Mouse (Mus musculus): ENCODE results near the gene Cyth4. TPM values are rescaled to one million over a fixed set of nuclear protein-coding genes. Genes with fewer than 3 reads are reported as not detected.

The Cyth4 gene
- polyA plus RNA-seq (2016; fragmentation: Nextera tagmentation; extraction: Ambion mirVana): 5.1 TPM in 2 replicates

DNA sequence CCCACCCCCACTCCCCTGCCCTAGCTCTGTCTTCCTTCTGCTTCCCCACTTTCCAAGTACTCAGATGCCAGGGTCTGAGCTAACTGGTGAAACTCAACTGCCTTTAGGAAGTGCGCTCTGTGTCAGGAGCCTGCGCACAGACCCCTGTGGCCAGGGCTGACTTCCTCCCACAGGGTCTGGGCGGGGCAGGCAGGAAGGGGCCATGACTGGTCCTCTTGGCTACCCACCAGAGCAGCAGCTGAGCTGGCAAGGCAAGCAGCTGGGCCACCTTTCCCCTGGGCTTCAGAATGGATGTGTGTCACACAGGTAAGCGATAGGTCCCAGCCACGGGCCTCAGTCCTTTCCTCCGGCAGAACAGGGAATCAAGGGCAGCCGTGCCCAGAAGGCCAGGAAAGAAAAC lies at the start of gene Cyth4:
Cyth4 (plus strand) TSS at position 134 of the 400 bp plus-strand sequence.
- no peaks in the 10 kb centered on the region for H3K36me3 ChIP-seq
- no peak within 1 kb of the TSS for H3K4me3 ChIP-seq (replicated peaks)
- 85% methylated on average over 7 of the region's 7 CpGs for WGBS
- H3K27me3 ChIP-seq: no peaks in the 10 kb centered on the region; the same call in 1 of the 2 replicates
- no peak within 1 kb of the TSS for H3K9ac ChIP-seq (replicated peaks)
- no peak within 1 kb of the TSS for H3K4me2 ChIP-seq
- no peak for ATAC-seq (ENCODE audit: insufficient number of reproducible peaks, insufficient read depth, low FRiP score, low TSS enrichment, low read depth)
- no peaks in the 10 kb centered on the region for H3K9me3 ChIP-seq
- H3K27ac ChIP-seq: no peak within 1 kb of the TSS
- H3K4me1 ChIP-seq (replicated peaks): no peaks in the 10 kb centered on the region

DNA sequence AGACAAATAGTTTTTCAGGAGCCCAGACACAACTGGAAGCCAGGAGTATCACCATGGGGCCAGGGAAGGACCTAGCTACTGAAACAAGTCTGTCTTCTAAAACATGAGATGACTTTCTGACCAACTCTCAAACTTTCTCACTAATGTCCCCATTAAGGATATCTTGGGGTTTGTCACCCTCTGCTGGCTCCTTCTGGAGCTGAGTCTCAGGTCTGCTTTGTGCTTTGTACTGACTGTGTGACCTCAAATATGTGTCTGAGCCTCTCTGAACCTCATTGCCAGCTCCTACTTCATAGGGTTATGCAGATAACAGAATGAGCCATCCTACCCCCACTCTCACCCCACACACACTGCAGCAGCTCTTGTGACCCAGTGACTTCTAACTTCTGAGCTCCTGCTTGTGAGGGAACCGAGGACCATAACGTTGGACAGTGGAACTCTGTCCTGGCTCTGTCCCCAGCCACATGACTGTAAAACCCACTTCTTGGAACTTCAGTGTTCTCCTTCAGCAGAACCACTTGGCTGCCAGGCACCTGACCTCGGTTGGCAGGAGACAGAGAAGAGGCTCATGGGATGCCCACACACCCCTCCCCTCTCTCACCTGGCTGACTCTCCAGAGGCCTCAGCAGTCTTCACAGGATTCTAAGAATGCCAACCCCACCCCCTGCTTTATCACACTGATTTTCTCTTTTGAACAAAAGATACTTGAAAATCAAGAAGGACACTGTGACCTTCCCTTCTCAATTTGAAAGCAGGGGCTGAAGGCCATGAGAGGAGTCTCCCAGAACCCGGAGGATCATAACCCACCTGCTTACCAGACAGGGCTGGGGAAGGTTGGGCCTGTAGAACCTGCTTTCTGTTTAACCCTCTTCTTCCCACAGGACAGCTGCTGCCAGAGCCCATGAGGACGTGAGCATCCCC lies 49.2 kb upstream of the Cyth4 start:
- Histone ChIP-seq H3K27ac (no peak overlapping the region), H3K9me3 (peaks cover 12% of the 10 kb centered on the region), H3K9ac (replicated peaks) (no peak overlapping the region), H3K27me3 (peaks cover 29% of the 10 kb centered on the region), H3K4me3 (replicated peaks) (no peak overlapping the region), H3K4me2 (no peak overlapping the region), H3K4me1 (replicated peaks) (peaks cover 12% of the 10 kb centered on the region), H3K36me3 (no peaks in the 10 kb centered on the region)
- 44% methylated on average over 5 of the region's 5 CpGs for WGBS
- ATAC-seq (ENCODE audit: insufficient number of reproducible peaks, insufficient read depth, low FRiP score, low TSS enrichment, low read depth): no peak

DNA sequence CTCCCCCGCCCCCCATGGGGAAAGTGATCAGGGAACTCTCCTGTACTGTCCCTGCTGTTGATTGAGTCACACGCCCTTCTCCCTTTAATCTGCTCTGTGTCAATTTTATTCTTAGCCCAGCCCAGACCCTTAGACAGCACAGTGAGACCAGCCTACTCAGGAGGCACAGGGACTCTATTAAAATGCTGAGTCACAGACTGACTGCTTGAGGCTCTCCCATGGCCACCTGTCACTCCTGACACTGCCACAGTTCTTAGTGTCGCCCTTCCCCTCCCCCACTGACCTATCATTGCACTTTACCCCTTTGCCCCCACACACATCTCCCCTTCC lies 48.5 kb upstream of the Cyth4 start:
- Histone ChIP-seq H3K4me3 (replicated peaks) (no peak overlapping the region), H3K27ac (no peak overlapping the region), H3K9me3 (peaks cover 15% of the 10 kb centered on the region), H3K4me1 (replicated peaks) (peaks cover 9% of the 10 kb centered on the region), H3K4me2 (no peak overlapping the region), H3K36me3 (no peaks in the 10 kb centered on the region), H3K9ac (replicated peaks) (no peak overlapping the region), H3K27me3 (peaks cover 23% of the 10 kb centered on the region)
- 28% methylated on average over 3 of the region's 3 CpGs for WGBS
- no peak for ATAC-seq (ENCODE audit: insufficient number of reproducible peaks, insufficient read depth, low FRiP score, low TSS enrichment, low read depth)

DNA sequence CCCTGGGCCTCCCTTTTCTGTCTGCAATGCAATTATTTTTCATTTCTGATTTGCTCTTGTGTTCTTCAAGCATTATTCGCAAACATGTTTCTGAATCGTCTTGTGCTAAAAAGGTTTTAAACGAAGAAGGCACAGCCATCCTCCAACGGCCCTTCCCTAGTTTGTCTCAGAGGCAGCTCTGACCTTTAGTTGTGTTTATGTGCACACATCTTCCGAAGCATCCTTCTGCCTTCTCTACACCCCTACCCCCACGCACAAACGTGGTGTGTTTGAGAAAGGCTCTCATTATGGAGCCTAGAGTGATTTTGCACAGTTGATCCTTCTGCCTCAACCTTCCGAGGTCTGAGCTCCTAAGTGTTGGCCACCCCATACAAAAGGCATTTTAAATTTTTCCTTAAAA lies 48.1 kb upstream of the Cyth4 start:
- 75% methylated on average over 8 of the region's 8 CpGs for WGBS
- Histone ChIP-seq H3K4me1 (replicated peaks) (peaks cover 9% of the 10 kb centered on the region), H3K36me3 (no peaks in the 10 kb centered on the region), H3K9me3 (peaks cover 15% of the 10 kb centered on the region), H3K4me2 (no peak overlapping the region), H3K27me3 (peaks cover 19% of the 10 kb centered on the region), H3K4me3 (replicated peaks) (no peak overlapping the region), H3K9ac (replicated peaks) (no peak overlapping the region), H3K27ac (no peak overlapping the region)
- ATAC-seq (ENCODE audit: insufficient number of reproducible peaks, insufficient read depth, low FRiP score, low TSS enrichment, low read depth): no peak

DNA sequence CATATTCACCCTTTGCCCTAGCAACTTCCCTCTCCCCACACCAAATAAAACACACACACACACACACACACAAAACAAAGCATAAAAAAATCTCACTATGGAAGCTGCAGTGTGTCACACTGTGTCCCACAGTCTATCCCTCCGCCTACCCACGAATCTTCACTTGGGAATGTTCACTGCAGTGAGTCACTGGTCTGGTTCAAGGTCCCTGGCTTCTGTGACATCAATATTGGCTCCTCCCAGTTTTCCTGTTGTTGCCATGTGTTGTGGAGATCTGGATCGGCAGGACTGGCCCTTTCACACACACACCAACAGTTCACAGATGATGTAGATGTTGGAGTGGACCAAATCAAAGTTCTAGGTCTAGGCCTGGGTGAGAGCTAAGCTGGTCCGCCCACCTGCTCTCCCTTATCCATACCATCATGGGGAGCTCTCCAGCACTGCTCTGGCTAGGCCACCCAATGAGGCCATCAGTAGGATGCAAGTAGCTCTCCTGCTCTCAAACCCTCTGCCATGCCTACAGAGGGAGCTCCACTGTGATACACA lies 47.6 kb upstream of the Cyth4 start:
- no peak overlapping the region for H3K9ac ChIP-seq (replicated peaks)
- peaks cover 15% of the 10 kb centered on the region for H3K9me3 ChIP-seq
- H3K4me3 ChIP-seq (replicated peaks): no peak overlapping the region
- WGBS: 79% methylated on average over 4 of the region's 4 CpGs
- H3K27ac ChIP-seq: no peak overlapping the region
- H3K4me2 ChIP-seq: no peak overlapping the region
- H3K27me3 ChIP-seq: peaks cover 14% of the 10 kb centered on the region
- no peak for ATAC-seq (ENCODE audit: insufficient number of reproducible peaks, insufficient read depth, low FRiP score, low TSS enrichment, low read depth)
- H3K36me3 ChIP-seq: no peaks in the 10 kb centered on the region
- H3K4me1 ChIP-seq (replicated peaks): peaks cover 8% of the 10 kb centered on the region

DNA sequence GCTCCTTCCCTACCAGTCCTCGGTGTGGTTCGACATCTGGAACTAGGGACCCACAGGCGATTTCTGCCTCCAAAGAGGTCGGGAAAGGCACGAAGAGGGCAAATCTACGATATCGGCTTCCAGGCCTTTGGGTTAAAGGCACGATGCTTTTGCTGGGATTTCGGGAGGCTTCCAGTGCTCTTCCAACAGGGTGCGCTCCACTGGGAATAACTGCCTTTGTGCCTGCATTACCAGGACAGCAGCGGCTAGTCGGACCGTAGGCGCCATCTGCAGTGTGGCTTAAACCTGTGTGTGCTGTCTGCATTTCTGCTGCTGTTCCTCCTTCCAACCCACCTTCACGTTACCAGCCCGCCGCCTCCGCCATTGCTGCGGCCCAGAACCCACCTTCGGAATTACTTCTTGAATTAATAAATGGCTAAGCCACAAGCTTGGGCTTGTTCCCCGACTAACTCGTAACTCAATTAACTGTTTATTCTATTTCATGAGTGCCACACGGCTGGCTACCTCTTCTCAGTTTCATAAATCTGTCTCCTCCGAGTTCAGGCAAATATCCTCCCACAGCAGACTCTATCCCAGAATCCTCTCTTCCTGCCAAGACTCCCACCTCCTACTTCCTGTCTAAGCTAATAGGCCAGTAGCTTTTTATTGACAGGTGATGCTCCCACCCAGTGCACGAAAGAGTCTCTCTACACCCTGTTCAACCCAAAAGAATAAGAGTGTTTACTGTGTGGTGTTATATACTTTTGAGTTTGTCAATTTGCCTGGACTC lies 42.1 kb upstream of the Cyth4 start:
- H3K4me1 ChIP-seq (replicated peaks): no peaks in the 10 kb centered on the region
- 62% methylated on average over 25 of the region's 25 CpGs for WGBS
- no peaks in the 10 kb centered on the region for H3K36me3 ChIP-seq
- peak overlapping the region; percentile 3; the same call in 1 of the 2 replicates for H3K4me3 ChIP-seq (replicated peaks)
- no peak for ATAC-seq (ENCODE audit: insufficient number of reproducible peaks, insufficient read depth, low FRiP score, low TSS enrichment, low read depth)
- no peak overlapping the region for H3K27ac ChIP-seq
- H3K9me3 ChIP-seq: peaks cover 15% of the 10 kb centered on the region
- no peaks in the 10 kb centered on the region for H3K27me3 ChIP-seq
- peak overlapping the region; percentile 23 for H3K4me2 ChIP-seq
- H3K9ac ChIP-seq (replicated peaks): no peak overlapping the region

DNA sequence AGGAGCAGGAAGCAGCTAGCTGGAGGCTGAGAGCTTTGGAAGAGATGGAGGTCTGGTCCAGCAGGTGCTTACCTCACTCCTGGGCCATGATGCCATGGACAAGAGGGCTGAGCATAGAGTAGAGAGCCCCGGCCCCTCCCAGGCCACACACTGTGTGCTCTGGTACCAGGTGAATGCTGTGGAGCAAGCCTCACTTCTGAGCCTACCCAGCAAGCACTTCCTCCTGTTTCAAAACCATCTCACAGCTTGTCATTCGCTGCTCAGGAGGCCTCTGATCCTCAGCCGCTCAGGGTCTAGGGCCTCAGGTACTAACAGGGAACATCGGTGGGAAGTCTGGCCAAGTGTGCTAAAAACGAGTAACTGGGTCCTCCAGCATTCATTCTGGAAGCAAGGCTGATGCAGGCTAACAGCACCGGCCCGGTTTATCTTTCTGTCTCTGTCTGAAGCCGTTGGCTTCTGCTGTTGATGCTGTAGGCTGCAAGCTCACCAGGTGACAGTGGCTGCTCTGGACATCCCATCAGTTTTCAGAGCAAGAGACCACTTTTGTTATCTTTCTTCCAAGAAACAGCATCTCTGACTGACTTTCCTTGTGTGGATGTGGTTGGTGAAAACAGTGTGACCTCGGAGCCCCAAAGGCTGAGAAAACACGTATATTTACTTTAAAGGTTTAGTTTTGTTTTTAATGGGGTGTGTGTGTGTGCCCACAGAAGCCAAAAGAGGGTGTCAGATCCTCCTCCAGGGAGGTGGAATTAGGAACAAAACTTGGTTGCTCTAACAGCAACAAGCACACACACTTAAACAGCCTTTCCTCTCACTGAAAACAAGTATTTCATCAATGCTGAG lies 38.9 kb upstream of the Cyth4 start:
- no peak for ATAC-seq (ENCODE audit: insufficient number of reproducible peaks, insufficient read depth, low FRiP score, low TSS enrichment, low read depth)
- H3K27me3 ChIP-seq: no peaks in the 10 kb centered on the region
- no peaks in the 10 kb centered on the region for H3K4me1 ChIP-seq (replicated peaks)
- H3K4me3 ChIP-seq (replicated peaks): no peak overlapping the region
- peaks cover under 1% of the 10 kb centered on the region; the same call in 1 of the 2 replicates for H3K9me3 ChIP-seq
- 63% methylated on average over 10 of the region's 10 CpGs for WGBS
- H3K27ac ChIP-seq: no peak overlapping the region
- no peak overlapping the region for H3K9ac ChIP-seq (replicated peaks)
- H3K36me3 ChIP-seq: no peaks in the 10 kb centered on the region
- H3K4me2 ChIP-seq: no peak overlapping the region

DNA sequence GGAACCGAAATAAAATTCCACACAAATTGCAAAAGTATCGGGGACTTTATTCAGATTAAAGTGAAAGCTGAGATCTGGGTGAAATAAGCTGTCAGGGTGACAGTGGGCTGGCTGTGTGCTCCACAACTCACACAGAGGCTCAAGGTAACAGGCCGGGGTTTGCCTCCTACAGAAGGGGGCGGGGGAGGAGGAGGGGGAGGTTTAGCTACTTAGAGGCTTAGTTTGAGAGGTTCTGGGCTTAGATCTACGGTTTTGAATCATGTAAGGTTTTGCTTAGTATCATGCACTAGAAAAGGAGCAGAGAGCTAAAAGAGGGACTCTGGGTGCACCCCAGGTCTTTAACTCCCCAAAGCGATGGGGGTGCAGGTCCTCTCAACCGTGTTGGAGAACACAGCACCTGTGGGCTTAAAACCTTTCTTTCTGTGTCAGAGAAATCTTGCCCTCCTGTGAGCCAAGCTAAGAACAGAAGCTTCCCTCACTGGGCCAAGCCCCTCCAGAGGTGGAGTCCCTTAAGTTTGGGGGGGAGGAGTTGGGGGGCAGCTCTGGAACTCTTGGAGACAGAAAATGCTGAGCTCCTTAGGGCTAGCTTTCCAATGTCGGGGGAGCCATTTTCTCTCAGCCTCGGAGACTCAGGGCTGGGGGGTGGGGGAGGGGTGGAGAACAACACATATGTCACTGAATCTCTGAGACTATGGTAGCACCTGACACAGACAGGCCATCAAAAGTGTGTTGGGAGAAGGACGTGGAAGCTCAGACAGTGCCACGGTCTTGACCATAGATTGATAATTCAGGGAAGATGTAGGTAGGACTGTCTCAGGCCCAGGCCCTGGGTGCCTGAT lies 37.5 kb upstream of the Cyth4 start:
- H3K9ac ChIP-seq (replicated peaks): no peak overlapping the region
- no peaks in the 10 kb centered on the region for H3K9me3 ChIP-seq
- no peak overlapping the region for H3K4me2 ChIP-seq
- H3K4me3 ChIP-seq (replicated peaks): no peak overlapping the region
- no peaks in the 10 kb centered on the region for H3K4me1 ChIP-seq (replicated peaks)
- 58% methylated on average over 11 of the region's 11 CpGs for WGBS
- H3K36me3 ChIP-seq: no peaks in the 10 kb centered on the region
- H3K27me3 ChIP-seq: no peaks in the 10 kb centered on the region
- no peak for ATAC-seq (ENCODE audit: insufficient number of reproducible peaks, insufficient read depth, low FRiP score, low TSS enrichment, low read depth)
- no peak overlapping the region for H3K27ac ChIP-seq

DNA sequence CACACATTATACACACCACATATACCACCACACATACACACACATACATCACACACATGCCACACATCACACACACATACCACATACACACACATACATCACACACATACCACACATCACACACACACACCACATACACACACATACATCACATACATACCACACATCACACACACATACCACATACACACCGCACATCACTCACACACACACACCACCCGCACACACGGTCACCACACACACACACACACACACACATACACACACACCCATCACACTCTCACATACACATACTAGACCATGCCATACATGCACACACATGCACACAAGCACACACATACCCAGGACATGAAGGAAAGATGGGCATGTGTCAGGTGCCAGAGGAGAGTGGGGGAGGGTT lies 33.5 kb upstream of the Cyth4 start:
- no peaks in the 10 kb centered on the region for H3K4me1 ChIP-seq (replicated peaks)
- no peaks in the 10 kb centered on the region; the same call in 1 of the 2 replicates for H3K27me3 ChIP-seq
- no peak overlapping the region for H3K4me2 ChIP-seq
- no peak overlapping the region for H3K27ac ChIP-seq
- WGBS: 93% methylated on average over 3 of the region's 3 CpGs
- H3K4me3 ChIP-seq (replicated peaks): no peak overlapping the region
- ATAC-seq (ENCODE audit: insufficient number of reproducible peaks, insufficient read depth, low FRiP score, low TSS enrichment, low read depth): no peak
- H3K36me3 ChIP-seq: no peaks in the 10 kb centered on the region
- no peak overlapping the region for H3K9ac ChIP-seq (replicated peaks)
- no peaks in the 10 kb centered on the region for H3K9me3 ChIP-seq

DNA sequence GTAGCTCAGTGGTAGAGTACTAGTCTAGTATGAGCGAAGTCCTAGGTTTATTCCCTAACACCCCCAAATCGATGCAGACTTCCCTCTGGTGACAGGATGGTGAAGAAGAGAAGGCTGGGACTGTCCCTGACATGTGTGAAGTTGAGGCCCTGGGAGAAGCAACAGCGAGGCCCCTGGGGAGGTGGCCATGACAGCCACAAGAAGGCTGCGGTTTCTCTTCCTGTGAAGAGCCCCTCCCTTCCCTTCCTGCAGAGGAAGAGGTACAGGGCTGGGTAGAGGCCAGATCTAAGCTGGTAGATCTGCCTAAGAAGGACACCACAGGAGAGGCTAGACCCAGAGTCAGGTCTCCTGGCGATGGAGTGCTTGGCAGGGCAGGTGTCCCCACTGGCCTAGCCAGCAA lies 32.9 kb upstream of the Cyth4 start:
- no peak for ATAC-seq (ENCODE audit: insufficient number of reproducible peaks, insufficient read depth, low FRiP score, low TSS enrichment, low read depth)
- no peak overlapping the region for H3K9ac ChIP-seq (replicated peaks)
- 77% methylated on average over 5 of the region's 5 CpGs for WGBS

More for the DNA sequence above, 32.9 kb upstream of the Cyth4 start:
- Histone ChIP-seq H3K9me3 (no peaks in the 10 kb centered on the region), H3K27ac (no peak overlapping the region), H3K36me3 (no peaks in the 10 kb centered on the region), H3K4me1 (replicated peaks) (no peaks in the 10 kb centered on the region), H3K27me3 (no peaks in the 10 kb centered on the region; the same call in 1 of the 2 replicates), H3K4me2 (no peak overlapping the region), H3K4me3 (replicated peaks) (no peak overlapping the region)
